Mouse (Mus musculus): Measurements from ENCODE around the gene Utrn.

GRCm38 (mm10) chr10:12549945-12550540 lies 319.1 kb downstream of the Utrn start:
- TF ChIP-seq EP300 (IDR thresholded peaks at IDR 0.05; ENCODE audit: low read length) (no peak), ZKSCAN1 (IDR thresholded peaks at IDR 0.05; ENCODE audit: borderline replicate concordance, low read depth, low read length) (no peak), TCF12 (IDR thresholded peaks at IDR 0.05; ENCODE audit: low read depth, low read length) (no peak), CTCF (conservative IDR thresholded peaks at IDR 0.05 in 1 of 2, IDR thresholded peaks at IDR 0.05 in 1 of 2; ENCODE audit: low read depth in 2 of 2, low read length in 2 of 2) (no peak), POLR2AphosphoS2 (IDR thresholded peaks at IDR 0.05; ENCODE audit: low read depth, low read length) (no peak), ZNF384 (IDR thresholded peaks at IDR 0.05; ENCODE audit: low read depth, low read length) (no peak), HCFC1 (IDR thresholded peaks at IDR 0.05; ENCODE audit: low read depth, low read length) (no peak), E2F4 (IDR thresholded peaks at IDR 0.05; ENCODE audit: insufficient replicate concordance, low read depth, low read length) (no peak), USF1 (IDR thresholded peaks at IDR 0.05; ENCODE audit: low read depth, low read length) (no peak)
